Mouse (Mus musculus) forebrain, postnatal 0 days (tissue): ENCODE measurements around the gene Sprn. TPM values are rescaled to one million over a fixed set of nuclear protein-coding genes. Genes with fewer than 3 reads are reported as not detected.

Experiments
- ATAC-seq: fragments of 200-750 bp; cut with Nextera tagmentation; 2 replicates; pipeline ENCODE4 v1.8.0; 2017; ENCODE audit warnings: mild to moderate bottlenecking, moderate library complexity
- DNase-seq: peaks from one replicate; pipeline ENCODE4 v3.0.0-alpha.2; 2015
- H3K27ac ChIP-seq: fragments of 300-500 bp; sonication (generic); 2 replicates; pipeline ENCODE4 v1.5.1; 2014; ENCODE audit warnings: low read depth, mild to moderate bottlenecking, antibody characterized with exemption, low read length, moderate library complexity, mixed read lengths
- H3K27me3 ChIP-seq: fragments of 300-500 bp; sonication (generic); 2 replicates; pipeline ENCODE4 v1.6.1; 2014; ENCODE audit warnings: mild to moderate bottlenecking, low read length, mixed read lengths; ENCODE audit not compliant: insufficient read depth
- H3K36me3 ChIP-seq: fragments of 300-500 bp; sonication (generic); 2 replicates; pipeline ENCODE4 v1.6.1; 2014; ENCODE audit warnings: mild to moderate bottlenecking, moderate library complexity; ENCODE audit not compliant: insufficient read depth
- H3K4me1 ChIP-seq: fragments of 300-500 bp; sonication (generic); 2 replicates; pipeline ENCODE4 v1.6.1; 2014; ENCODE audit warnings: antibody characterized with exemption; ENCODE audit not compliant: insufficient read depth
- H3K4me2 ChIP-seq: fragments of 300-500 bp; sonication (generic); 2 replicates; pipeline ENCODE4 v1.6.1; 2014; ENCODE audit warnings: low read depth, mild to moderate bottlenecking, moderate library complexity
- H3K4me3 ChIP-seq: fragments of 300-500 bp; sonication (generic); 2 replicates; pipeline ENCODE4 v1.5.1; 2014; ENCODE audit warnings: low read depth, low read length, mixed read lengths
- H3K9ac ChIP-seq: fragments of 300-500 bp; sonication (generic); 2 replicates; pipeline ENCODE4 v1.6.1; 2014; ENCODE audit warnings: mild to moderate bottlenecking
- H3K9me3 ChIP-seq: fragments of 300-500 bp; sonication (generic); 2 replicates; pipeline ENCODE4 v1.6.1; 2016; ENCODE audit warnings: low read length
- CTCF ChIP-seq: sonication (generic); IDR thresholded peaks from 2 replicates; pipeline ENCODE4 v1.5.1; 2016; ENCODE audit warnings: antibody characterized with exemption, control low read depth, low read depth
- WGBS: fragments of 180-500 bp; shearing (Covaris S2); extraction: QIAGEN DNeasy Blood & Tissue Kit; methylation state at CpG from one replicate; pipeline ENCODE4 v1.1.7; 2014; 5-methylcytosine and 5-hydroxymethylcytosine counted together
- polyA plus RNA-seq: library from polyadenylated mRNA; unstranded; fragments of >200 nt; fragmentation: Nextera tagmentation; extraction: Ambion mirVana; gene quantifications from 2 replicates; pipeline ENCODE4 v1.2.1, GENCODE M21; 2015
- total RNA-seq: library from RNA; depleted of rRNA; stranded (reverse); fragments of >200 nt; gene quantifications from 2 replicates; pipeline ENCODE4 v1.2.3, GENCODE M21; 2014; rRNA removed

Sprn gene
- total and polyA plus RNA-seq, 2 experiments from 2014 or later, result 43.5 to 74.4 TPM

DNA sequence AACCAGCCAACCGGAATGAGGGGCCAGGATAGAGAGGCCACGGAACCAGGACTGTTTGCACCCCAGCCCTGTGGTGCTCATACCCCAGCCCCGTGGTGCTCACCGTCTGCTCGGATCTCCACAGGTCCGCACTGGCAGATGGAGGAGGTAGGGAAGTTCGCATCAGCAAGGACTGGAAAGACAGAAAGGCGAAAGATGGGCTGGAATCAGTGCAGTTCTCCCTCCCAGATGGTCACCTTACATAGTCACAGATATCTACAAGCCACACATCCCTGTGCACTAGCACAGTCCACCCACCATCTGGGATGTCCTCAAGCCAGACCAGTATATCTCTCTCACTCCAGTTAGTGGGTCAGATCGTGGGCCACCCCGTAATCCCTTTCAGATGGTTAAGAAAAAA lies 53.2 kb downstream of the Sprn start:
- Histone ChIP-seq H3K9ac (peak overlapping the region; percentile 14; the same call in 1 of the 2 replicates), H3K9me3 (no peaks in the 10 kb centered on the region), H3K27me3 (no peaks in the 10 kb centered on the region), H3K27ac (no peak overlapping the region), H3K4me2 (peak overlapping the region; percentile 56), H3K4me3 (peak overlapping the region; percentile 34), H3K36me3 (peaks cover 12% of the 10 kb centered on the region; the same call in 1 of the 2 replicates), H3K4me1 (no peaks in the 10 kb centered on the region)
- 72% methylated on average over 10 of the region's 10 CpGs for WGBS
- ATAC-seq (no peak), DNase-seq (no peak)
- TF ChIP-seq CTCF, result no peak

Other genes starting within 250 kb of the Sprn start
- not detected in 2 replicates for gene Utf1, start 211.1 kb downstream of the Sprn start, total RNA-seq
- not detected in 2 replicates for gene Utf1, start 211.1 kb downstream of the Sprn start, polyA plus RNA-seq
- gene 6430531B16Rik, start 176.1 kb downstream of the Sprn start, total RNA-seq, result 1.6 and 2.7 TPM in 2 replicates
- 1.3 and 2.0 TPM in 2 replicates for gene 6430531B16Rik, start 176.1 kb downstream of the Sprn start, polyA plus RNA-seq
- 2.6 and 3.4 TPM in 2 replicates for gene Adam8, start 162.3 kb downstream of the Sprn start, total RNA-seq
- 0.47 TPM in 2 replicates for gene Adam8, start 162.3 kb downstream of the Sprn start, polyA plus RNA-seq
- 49.8 and 56.1 TPM in 2 replicates for gene Zfp511, start 118.5 kb downstream of the Sprn start, total RNA-seq
- gene Zfp511, start 118.5 kb downstream of the Sprn start, polyA plus RNA-seq, result 66.1 and 74.3 TPM in 2 replicates
- 67.3 and 79.8 TPM in 2 replicates for gene Tubgcp2, start 118.2 kb downstream of the Sprn start, total RNA-seq
- 57.8 and 68.1 TPM in 2 replicates for gene Tubgcp2, start 118.2 kb downstream of the Sprn start, polyA plus RNA-seq
- 0.48 and 1.2 TPM in 2 replicates for gene Msx3, start 105.8 kb downstream of the Sprn start, total RNA-seq
- gene Msx3, start 105.8 kb downstream of the Sprn start, polyA plus RNA-seq, result 0.53 and 1.5 TPM in 2 replicates
- gene Caly, start 72.3 kb downstream of the Sprn start, total RNA-seq, result 259 and 284 TPM in 2 replicates
- 348 and 396 TPM in 2 replicates for gene Caly, start 72.3 kb downstream of the Sprn start, polyA plus RNA-seq
- not detected in 2 replicates for gene Prap1, start 61.5 kb downstream of the Sprn start, total RNA-seq
- gene Prap1, start 61.5 kb downstream of the Sprn start, polyA plus RNA-seq, result not detected in 2 replicates
- 15.7 and 23.0 TPM in 2 replicates for gene Fuom, start 52.4 kb downstream of the Sprn start, total RNA-seq
- 26.9 and 28.4 TPM in 2 replicates for gene Fuom, start 52.4 kb downstream of the Sprn start, polyA plus RNA-seq
- gene Paox, start 39.1 kb downstream of the Sprn start, total RNA-seq, result 8.8 and 10.5 TPM in 2 replicates
- gene Paox, start 39.1 kb downstream of the Sprn start, polyA plus RNA-seq, result 6.0 and 7.5 TPM in 2 replicates
- 84.0 and 103 TPM in 2 replicates for gene Echs1, start 38.4 kb downstream of the Sprn start, total RNA-seq
- gene Echs1, start 38.4 kb downstream of the Sprn start, polyA plus RNA-seq, result 113 and 116 TPM in 2 replicates
- gene Mtg1, start 17.3 kb downstream of the Sprn start, total RNA-seq, result 14.2 and 15.0 TPM in 2 replicates
- 33.7 and 35.8 TPM in 2 replicates for gene Mtg1, start 17.3 kb downstream of the Sprn start, polyA plus RNA-seq
- not detected in 2 replicates for gene Olfr522, start 9.9 kb upstream of the Sprn start, total RNA-seq
- not detected in 2 replicates for gene Olfr522, start 9.9 kb upstream of the Sprn start, polyA plus RNA-seq
- not detected in 2 replicates for gene Olfr523, start 18.3 kb upstream of the Sprn start, total RNA-seq
- gene Olfr523, start 18.3 kb upstream of the Sprn start, polyA plus RNA-seq, result not detected in 2 replicates
- not detected in 2 replicates for gene Olfr524, start 51.1 kb upstream of the Sprn start, total RNA-seq
- gene Olfr524, start 51.1 kb upstream of the Sprn start, polyA plus RNA-seq, result not detected in 2 replicates
- gene Cd163l1, start 63.4 kb upstream of the Sprn start, total RNA-seq, result 0.08 TPM in 1 of 2 replicates, not detected in the other
- not detected in 2 replicates for gene Cd163l1, start 63.4 kb upstream of the Sprn start, polyA plus RNA-seq
- not detected in 2 replicates for gene 5830411N06Rik, start 92.4 kb upstream of the Sprn start, total RNA-seq
- gene 5830411N06Rik, start 92.4 kb upstream of the Sprn start, polyA plus RNA-seq, result not detected in 2 replicates
- gene Olfr525, start 166.0 kb upstream of the Sprn start, total RNA-seq, result not detected in 2 replicates
- not detected in 2 replicates for gene Olfr525, start 166.0 kb upstream of the Sprn start, polyA plus RNA-seq
- not detected in 2 replicates for gene Olfr527, start 179.1 kb upstream of the Sprn start, total RNA-seq
- gene Olfr527, start 179.1 kb upstream of the Sprn start, polyA plus RNA-seq, result not detected in 2 replicates
- gene Olfr60, start 206.8 kb upstream of the Sprn start, total RNA-seq, result not detected in 2 replicates
- gene Olfr60, start 206.8 kb upstream of the Sprn start, polyA plus RNA-seq, result not detected in 2 replicates
- gene Olfr530, start 221.5 kb upstream of the Sprn start, total RNA-seq, result not detected in 2 replicates
- gene Olfr530, start 221.5 kb upstream of the Sprn start, polyA plus RNA-seq, result not detected in 2 replicates
- gene Olfr531, start 248.0 kb upstream of the Sprn start, total RNA-seq, result not detected in 2 replicates
- not detected in 2 replicates for gene Olfr531, start 248.0 kb upstream of the Sprn start, polyA plus RNA-seq